Mouse (Mus musculus) ES-E14 (cell line): ENCODE results near the gene Pou6f1.

Source experiments
- CHD2 ChIP-seq: IDR thresholded peaks from 2 replicates; pipeline ENCODE4 v1.6.1; 2014; ENCODE audit warnings: mild to moderate bottlenecking, low read depth, low read length, inconsistent platforms
- HCFC1 ChIP-seq: IDR thresholded peaks from 2 replicates; pipeline ENCODE4 v1.6.1; 2012; ENCODE audit warnings: low read length, inconsistent platforms, borderline replicate concordance; ENCODE audit not compliant: insufficient read depth
- MAFK ChIP-seq: IDR thresholded peaks from 2 replicates; pipeline ENCODE4 v1.6.1; 2014; ENCODE audit warnings: mild to moderate bottlenecking, low read depth, low read length, inconsistent platforms; ENCODE audit not compliant: insufficient read depth

DNA sequence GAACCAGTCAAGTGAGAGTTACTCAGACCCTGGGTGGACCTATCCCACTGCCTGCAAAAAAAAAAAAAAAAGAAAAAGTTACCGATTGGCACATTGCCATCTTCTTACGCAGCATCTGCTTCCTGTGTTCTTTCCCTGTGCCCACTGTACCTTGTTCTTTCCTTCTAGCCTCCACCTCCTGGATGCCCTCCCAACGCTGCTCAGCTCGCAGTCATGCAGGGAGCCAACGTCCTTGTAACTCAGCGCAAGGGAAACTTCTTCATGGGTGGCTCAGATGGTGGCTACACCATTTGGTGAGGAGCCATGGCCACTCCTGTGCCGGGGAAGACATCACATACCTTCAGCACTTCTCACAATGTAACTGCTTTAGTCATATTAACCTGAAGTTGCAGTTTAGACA lies 19.4 kb upstream of the Pou6f1 start:
- TF ChIP-seq HCFC1: no peak
- no peak for TF ChIP-seq MAFK
- no peak for TF ChIP-seq CHD2
